Mouse (Mus musculus) cerebellum, postnatal 36 days (tissue): ENCODE data around the gene Ndufb3.
A peak's percentile ranks its signal among the peaks of the same experiment; 100 is the strongest.
"Not testable (repeated sequence)": the region's sequence is repeated elsewhere in the genome, so short reads cannot be mapped to it uniquely, and the experiment has no call there.

Experiments
- DNase-seq, 2 experiments: peaks; one replicate each; pipeline ENCODE4 v3.0.0; 2021 to 2022; ENCODE audit warnings: mixed read lengths in 2 of 2

The Ndufb3 gene

DNA sequence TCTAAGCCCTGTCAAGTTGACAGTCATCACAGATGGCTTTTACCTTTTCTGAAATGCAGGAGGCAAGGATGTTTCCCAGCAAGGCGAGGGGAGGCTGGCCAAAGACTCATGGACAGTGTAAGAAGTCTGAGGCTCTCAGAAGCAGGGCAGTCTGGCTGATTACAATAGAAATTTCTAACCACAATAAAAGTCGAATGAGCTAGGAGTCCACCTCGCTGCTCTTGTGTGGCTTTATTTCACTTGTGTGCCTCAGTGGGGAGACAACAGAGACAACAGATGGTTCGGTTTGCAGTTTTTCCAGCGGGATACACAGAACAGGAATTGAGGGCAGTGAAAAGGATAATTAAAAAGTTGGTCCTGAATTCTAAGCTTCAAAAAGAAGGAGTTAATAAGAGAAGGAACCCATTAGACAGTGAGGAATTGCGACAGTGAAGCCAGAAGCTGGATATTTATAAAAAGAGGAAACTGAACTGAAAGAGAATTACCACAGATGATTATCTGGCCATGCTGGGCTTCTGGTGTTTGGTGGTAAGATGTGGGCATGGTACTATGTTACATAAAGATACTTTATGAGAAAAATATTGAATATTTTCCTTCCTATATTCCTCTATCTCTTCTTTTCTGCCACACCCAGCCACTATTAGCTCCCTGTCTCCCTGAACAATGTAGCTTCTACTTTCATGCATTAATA is 31.9 kb downstream of the Ndufb3 start:
- DNase-seq: no peak

DNA sequence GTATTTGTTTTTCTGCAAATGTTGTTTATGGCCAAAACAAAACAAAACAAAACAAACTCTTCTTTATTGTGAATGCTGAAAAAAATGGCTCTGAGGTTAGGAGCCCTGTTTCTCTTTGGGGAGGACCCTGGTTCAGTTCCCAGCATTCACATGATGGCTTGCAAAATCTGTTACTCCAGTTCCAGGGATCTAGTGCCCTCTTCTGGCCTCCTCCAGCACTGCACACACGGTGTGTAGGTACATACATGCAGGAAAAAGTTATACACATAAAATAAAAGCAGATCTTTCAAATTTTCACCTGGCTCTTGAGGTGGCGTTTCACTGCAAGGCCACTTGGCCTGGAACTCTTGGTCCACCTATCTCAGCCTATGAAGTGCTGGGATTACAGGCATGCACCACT is 32.6 kb downstream of the Ndufb3 start:
- DNase-seq: peak in 1 of 2 experiments; percentile 16

DNA sequence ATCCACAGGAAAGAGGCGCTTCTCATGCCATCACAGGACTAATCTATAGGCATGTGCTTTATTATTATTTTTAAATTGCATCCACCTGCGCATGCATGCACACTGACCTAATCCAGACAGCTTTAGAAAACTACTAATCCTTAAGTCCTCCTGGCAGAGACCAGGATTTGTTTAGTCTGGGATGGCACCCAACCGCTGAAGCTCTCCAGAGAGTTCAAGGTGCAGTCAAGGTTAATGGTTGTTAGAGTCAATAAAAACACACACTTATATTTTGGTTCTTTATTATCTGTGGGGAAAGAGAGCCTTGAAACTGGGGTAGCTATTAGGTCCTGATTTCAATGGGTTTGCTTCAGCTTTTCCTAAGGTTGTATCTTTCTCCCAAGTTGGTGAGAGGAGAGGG is 35.1 kb downstream of the Ndufb3 start:
- DNase-seq: no peak

DNA sequence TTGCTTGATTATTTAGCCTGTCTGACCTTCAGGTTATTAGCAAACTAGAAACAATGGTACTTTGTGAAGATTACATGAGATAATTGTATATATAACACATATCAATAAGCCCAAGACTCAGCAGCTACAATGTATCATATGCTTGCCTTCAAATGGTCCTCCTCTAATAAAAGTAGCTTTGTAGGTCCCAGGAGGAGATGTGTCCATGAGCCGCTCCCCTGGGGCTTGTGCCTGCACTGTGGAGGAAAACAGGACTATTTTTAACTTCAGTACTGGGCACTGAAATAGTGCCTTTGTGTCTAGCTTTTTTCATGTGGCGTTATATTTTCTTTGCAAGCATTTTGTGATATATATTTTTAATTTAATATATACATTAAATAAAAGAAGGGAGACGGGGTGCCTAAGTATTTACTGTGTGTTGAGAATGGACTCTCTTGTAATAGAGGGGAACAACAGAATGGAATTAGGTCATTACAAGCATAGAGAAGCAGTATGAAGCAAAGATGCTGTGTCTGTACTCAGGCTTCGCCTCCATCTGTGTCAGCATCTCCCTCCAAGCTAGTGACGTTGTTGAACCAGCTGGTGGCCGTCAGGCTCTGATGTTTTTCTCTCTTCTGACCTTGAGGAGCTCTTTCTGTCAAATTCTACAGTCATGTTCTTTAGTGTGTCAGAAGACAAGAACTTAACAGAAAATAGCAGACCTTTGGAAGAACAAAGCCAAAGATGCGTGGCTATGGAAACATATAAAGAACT is 36.0 kb downstream of the Ndufb3 start:
- peak; percentile 35 to 46 for DNase-seq

DNA sequence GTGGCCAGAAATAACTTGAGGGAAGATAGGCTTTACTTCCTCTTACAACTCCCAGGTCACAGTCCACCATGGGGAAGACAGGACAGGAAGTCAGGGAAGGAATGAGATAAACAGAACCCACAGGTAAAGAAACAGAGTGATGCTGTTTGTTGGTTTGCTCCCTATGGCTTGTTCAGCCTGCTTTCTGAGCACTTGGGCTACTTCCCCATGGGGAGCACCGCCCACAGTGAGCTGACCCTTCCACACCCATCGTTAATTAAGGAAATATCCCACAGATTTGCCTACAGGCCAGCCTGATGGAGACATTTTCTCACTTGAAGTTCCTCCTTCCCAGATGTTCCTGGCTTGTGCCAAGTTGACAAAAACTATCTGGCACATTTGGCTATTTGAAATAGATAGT is 42.7 kb downstream of the Ndufb3 start:
- DNase-seq: not testable (repeated sequence)
